Mouse (Mus musculus): ENCODE measurements around the gene Siah3. TPM values are rescaled to one million over a fixed set of nuclear protein-coding genes. Genes with fewer than 3 reads are reported as not detected.

The Siah3 gene
- polyA plus RNA-seq (2012), result not detected in 2 replicates

- TF ChIP-seq GATA1 (IDR thresholded peaks at IDR 0.05; ENCODE audit: low read length), result no peak
Observed at GRCm38 (mm10) chr14:75455743-75456421, at the start of gene Siah3. Gene Siah3 (plus strand): TSS chr14:75455982.

GRCm38 (mm10) chr14:75409772-75410171 is 46.0 kb upstream of the Siah3 start:
- TF ChIP-seq GATA1 (IDR thresholded peaks at IDR 0.05; ENCODE audit: low read length), result no peak

- no peak for TF ChIP-seq GATA1 (IDR thresholded peaks at IDR 0.05; ENCODE audit: low read length)
Observed at GRCm38 (mm10) chr14:75410392-75410791, 45.4 kb upstream of the Siah3 start.

GRCm38 (mm10) chr14:75418721-75419120 is 37.1 kb upstream of the Siah3 start:
- no peak for TF ChIP-seq GATA1 (IDR thresholded peaks at IDR 0.05; ENCODE audit: low read length)

GRCm38 (mm10) chr14:75419876-75420275 is 35.9 kb upstream of the Siah3 start:
- no peak for TF ChIP-seq GATA1 (IDR thresholded peaks at IDR 0.05; ENCODE audit: low read length)

- TF ChIP-seq GATA1 (IDR thresholded peaks at IDR 0.05; ENCODE audit: low read length), result no peak
Observed at GRCm38 (mm10) chr14:75420811-75421210, 35.0 kb upstream of the Siah3 start.

- no peak for TF ChIP-seq GATA1 (IDR thresholded peaks at IDR 0.05; ENCODE audit: low read length)
Observed at GRCm38 (mm10) chr14:75431173-75431786, 24.5 kb upstream of the Siah3 start.

- no peak for TF ChIP-seq GATA1 (IDR thresholded peaks at IDR 0.05; ENCODE audit: low read length)
Observed at GRCm38 (mm10) chr14:75432850-75433249, 22.9 kb upstream of the Siah3 start.

- no peak for TF ChIP-seq GATA1 (IDR thresholded peaks at IDR 0.05; ENCODE audit: low read length)
Observed at GRCm38 (mm10) chr14:75434576-75434975, 21.2 kb upstream of the Siah3 start.

GRCm38 (mm10) chr14:75444486-75445105 is 11.2 kb upstream of the Siah3 start:
- TF ChIP-seq GATA1 (IDR thresholded peaks at IDR 0.05; ENCODE audit: low read length), result no peak

- no peak for TF ChIP-seq GATA1 (IDR thresholded peaks at IDR 0.05; ENCODE audit: low read length)
Observed at GRCm38 (mm10) chr14:75445281-75445947, 10.4 kb upstream of the Siah3 start.

- TF ChIP-seq GATA1 (IDR thresholded peaks at IDR 0.05; ENCODE audit: low read length), result no peak
Observed at GRCm38 (mm10) chr14:75445948-75446281, 9.9 kb upstream of the Siah3 start.

- no peak for TF ChIP-seq GATA1 (IDR thresholded peaks at IDR 0.05; ENCODE audit: low read length)
Observed at GRCm38 (mm10) chr14:75453906-75454305, 1.9 kb upstream of the Siah3 start.

- TF ChIP-seq GATA1 (IDR thresholded peaks at IDR 0.05; ENCODE audit: low read length), result no peak
Observed at GRCm38 (mm10) chr14:75454716-75455115, 1.1 kb upstream of the Siah3 start.

GRCm38 (mm10) chr14:75455361-75455742 is 430 bp upstream of the Siah3 start:
- no peak for TF ChIP-seq GATA1 (IDR thresholded peaks at IDR 0.05; ENCODE audit: low read length)

GRCm38 (mm10) chr14:75456489-75457220 is 873 bp downstream of the Siah3 start:
- no peak for TF ChIP-seq GATA1 (IDR thresholded peaks at IDR 0.05; ENCODE audit: low read length)
